Mouse (Mus musculus): ENCODE measurements around the gene Ces2c. TPM values are rescaled to one million over a fixed set of nuclear protein-coding genes. Genes with fewer than 3 reads are reported as not detected.

The Ces2c gene
- polyA plus RNA-seq (2015; fragmentation: Nextera tagmentation; extraction: Ambion mirVana): 1.4 and 2.2 TPM in 2 replicates

- H3K9ac ChIP-seq (ENCODE audit: low read length): no peak within 1 kb of the TSS
- no peak within 1 kb of the TSS for H3K27ac ChIP-seq (ENCODE audit: low read length)
- no peaks in the 10 kb centered on the region for H3K4me1 ChIP-seq (ENCODE audit: control insufficient read depth, insufficient read depth, low read length)
- H3K4me2 ChIP-seq (ENCODE audit: low read depth, low read length): no peak within 1 kb of the TSS
- no peaks in the 10 kb centered on the region for H3K36me3 ChIP-seq (ENCODE audit: control insufficient read depth, insufficient read depth, low read length)
- WGBS: 74% methylated on average over 3 of the region's 3 CpGs
- H3K9me3 ChIP-seq (replicated peaks; ENCODE audit: control insufficient read depth, low read length): no peaks in the 10 kb centered on the region
- H3K4me3 ChIP-seq (replicated peaks; ENCODE audit: low read length): no peak within 1 kb of the TSS
- no peak for ATAC-seq (ENCODE audit: insufficient read depth, low FRiP score)
- H3K27me3 ChIP-seq (ENCODE audit: control insufficient read depth, insufficient read depth, low read length): no peaks in the 10 kb centered on the region
These were observed at the start of gene Ces2c for GRCm38 (mm10) chr8:104846831-104847230. Ces2c (plus strand) TSS chr8:104847068.

- Histone ChIP-seq H3K27ac (ENCODE audit: low read length) (no peak overlapping the region), H3K4me3 (replicated peaks; ENCODE audit: low read length) (no peak overlapping the region), H3K4me2 (ENCODE audit: low read depth, low read length) (no peak overlapping the region), H3K27me3 (ENCODE audit: control insufficient read depth, insufficient read depth, low read length) (no peaks in the 10 kb centered on the region), H3K4me1 (ENCODE audit: control insufficient read depth, insufficient read depth, low read length) (no peaks in the 10 kb centered on the region), H3K36me3 (ENCODE audit: control insufficient read depth, insufficient read depth, low read length) (no peaks in the 10 kb centered on the region), H3K9ac (ENCODE audit: low read length) (no peak overlapping the region), H3K9me3 (replicated peaks; ENCODE audit: control insufficient read depth, low read length) (no peaks in the 10 kb centered on the region)
- 85% methylated on average over 1 of the region's 1 CpGs for WGBS
- ATAC-seq (ENCODE audit: insufficient read depth, low FRiP score): no peak
These were observed 47.5 kb upstream of the Ces2c start for GRCm38 (mm10) chr8:104799385-104799784.

GRCm38 (mm10) chr8:104806127-104806526 lies 40.7 kb upstream of the Ces2c start:
- H3K4me2 ChIP-seq (ENCODE audit: low read depth, low read length): no peak overlapping the region
- 46% methylated on average over 2 of the region's 2 CpGs for WGBS
- no peaks in the 10 kb centered on the region for H3K9me3 ChIP-seq (replicated peaks; ENCODE audit: control insufficient read depth, low read length)
- no peaks in the 10 kb centered on the region for H3K36me3 ChIP-seq (ENCODE audit: control insufficient read depth, insufficient read depth, low read length)
- no peak overlapping the region for H3K27ac ChIP-seq (ENCODE audit: low read length)
- no peaks in the 10 kb centered on the region for H3K4me1 ChIP-seq (ENCODE audit: control insufficient read depth, insufficient read depth, low read length)
- no peak overlapping the region for H3K4me3 ChIP-seq (replicated peaks; ENCODE audit: low read length)
- H3K27me3 ChIP-seq (ENCODE audit: control insufficient read depth, insufficient read depth, low read length): no peaks in the 10 kb centered on the region
- ATAC-seq (ENCODE audit: insufficient read depth, low FRiP score): no peak
- no peak overlapping the region for H3K9ac ChIP-seq (ENCODE audit: low read length)

- 72% methylated on average over 7 of the region's 7 CpGs for WGBS
- Histone ChIP-seq H3K27me3 (ENCODE audit: control insufficient read depth, insufficient read depth, low read length) (no peaks in the 10 kb centered on the region), H3K4me3 (replicated peaks; ENCODE audit: low read length) (no peak overlapping the region), H3K9ac (ENCODE audit: low read length) (no peak overlapping the region), H3K36me3 (ENCODE audit: control insufficient read depth, insufficient read depth, low read length) (no peaks in the 10 kb centered on the region), H3K27ac (ENCODE audit: low read length) (peak overlapping the region; percentile 10; the same call in 1 of the 2 replicates), H3K9me3 (replicated peaks; ENCODE audit: control insufficient read depth, low read length) (no peaks in the 10 kb centered on the region), H3K4me1 (ENCODE audit: control insufficient read depth, insufficient read depth, low read length) (no peaks in the 10 kb centered on the region), H3K4me2 (ENCODE audit: low read depth, low read length) (no peak overlapping the region)
- ATAC-seq (ENCODE audit: insufficient read depth, low FRiP score): peak; percentile 13; the same call in 1 of the 2 replicates
These were observed 38.1 kb upstream of the Ces2c start for GRCm38 (mm10) chr8:104808542-104809413.

GRCm38 (mm10) chr8:104809436-104809835 lies 37.4 kb upstream of the Ces2c start:
- WGBS: 75% methylated on average over 3 of the region's 3 CpGs
- no peak overlapping the region for H3K27ac ChIP-seq (ENCODE audit: low read length)
- H3K4me1 ChIP-seq (ENCODE audit: control insufficient read depth, insufficient read depth, low read length): no peaks in the 10 kb centered on the region
- H3K36me3 ChIP-seq (ENCODE audit: control insufficient read depth, insufficient read depth, low read length): no peaks in the 10 kb centered on the region
- H3K27me3 ChIP-seq (ENCODE audit: control insufficient read depth, insufficient read depth, low read length): no peaks in the 10 kb centered on the region
- no peaks in the 10 kb centered on the region for H3K9me3 ChIP-seq (replicated peaks; ENCODE audit: control insufficient read depth, low read length)
- no peak overlapping the region for H3K4me3 ChIP-seq (replicated peaks; ENCODE audit: low read length)
- H3K9ac ChIP-seq (ENCODE audit: low read length): no peak overlapping the region
- H3K4me2 ChIP-seq (ENCODE audit: low read depth, low read length): no peak overlapping the region
- ATAC-seq (ENCODE audit: insufficient read depth, low FRiP score): peak; percentile 78; the same call in 1 of the 2 replicates

- H3K4me1 ChIP-seq (ENCODE audit: control insufficient read depth, insufficient read depth, low read length): no peaks in the 10 kb centered on the region
- no peaks in the 10 kb centered on the region for H3K36me3 ChIP-seq (ENCODE audit: control insufficient read depth, insufficient read depth, low read length)
- H3K4me2 ChIP-seq (ENCODE audit: low read depth, low read length): no peak overlapping the region
- no peak for ATAC-seq (ENCODE audit: insufficient read depth, low FRiP score)
- no peak overlapping the region for H3K9ac ChIP-seq (ENCODE audit: low read length)
- no peaks in the 10 kb centered on the region for H3K27me3 ChIP-seq (ENCODE audit: control insufficient read depth, insufficient read depth, low read length)
- H3K9me3 ChIP-seq (replicated peaks; ENCODE audit: control insufficient read depth, low read length): no peaks in the 10 kb centered on the region
- H3K4me3 ChIP-seq (replicated peaks; ENCODE audit: low read length): no peak overlapping the region
- 86% methylated on average over 1 of the region's 1 CpGs for WGBS
- no peak overlapping the region for H3K27ac ChIP-seq (ENCODE audit: low read length)
These were observed 20.0 kb upstream of the Ces2c start for GRCm38 (mm10) chr8:104826912-104827311.

GRCm38 (mm10) chr8:104828221-104828620 lies 18.6 kb upstream of the Ces2c start:
- ATAC-seq (ENCODE audit: insufficient read depth, low FRiP score): no peak
- no peak overlapping the region for H3K27ac ChIP-seq (ENCODE audit: low read length)
- H3K4me1 ChIP-seq (ENCODE audit: control insufficient read depth, insufficient read depth, low read length): no peaks in the 10 kb centered on the region
- H3K9ac ChIP-seq (ENCODE audit: low read length): no peak overlapping the region
- no peak overlapping the region for H3K4me2 ChIP-seq (ENCODE audit: low read depth, low read length)
- no peaks in the 10 kb centered on the region for H3K9me3 ChIP-seq (replicated peaks; ENCODE audit: control insufficient read depth, low read length)
- no peaks in the 10 kb centered on the region for H3K27me3 ChIP-seq (ENCODE audit: control insufficient read depth, insufficient read depth, low read length)
- no peaks in the 10 kb centered on the region for H3K36me3 ChIP-seq (ENCODE audit: control insufficient read depth, insufficient read depth, low read length)
- no peak overlapping the region for H3K4me3 ChIP-seq (replicated peaks; ENCODE audit: low read length)
- whole genome bisulfite sequencing: 63% methylated on average over 3 of the region's 3 CpGs

- Histone ChIP-seq H3K36me3 (ENCODE audit: control insufficient read depth, insufficient read depth, low read length) (no peaks in the 10 kb centered on the region), H3K27me3 (ENCODE audit: control insufficient read depth, insufficient read depth, low read length) (no peaks in the 10 kb centered on the region), H3K4me2 (ENCODE audit: low read depth, low read length) (no peak within 1 kb of the TSS), H3K9ac (ENCODE audit: low read length) (no peak within 1 kb of the TSS), H3K4me3 (replicated peaks; ENCODE audit: low read length) (no peak within 1 kb of the TSS), H3K4me1 (ENCODE audit: control insufficient read depth, insufficient read depth, low read length) (no peaks in the 10 kb centered on the region), H3K27ac (ENCODE audit: low read length) (no peak within 1 kb of the TSS), H3K9me3 (replicated peaks; ENCODE audit: control insufficient read depth, low read length) (no peaks in the 10 kb centered on the region)
- no peak for ATAC-seq (ENCODE audit: insufficient read depth, low FRiP score)
- WGBS: 44% methylated on average over 5 of the region's 5 CpGs
These were observed 15.4 kb upstream of the Ces2c start, which contains the start of gene Ces2b for GRCm38 (mm10) chr8:104831440-104831839. Ces2b (plus strand) TSS chr8:104831572.

- no peaks in the 10 kb centered on the region for H3K36me3 ChIP-seq (ENCODE audit: control insufficient read depth, insufficient read depth, low read length)
- H3K27ac ChIP-seq (ENCODE audit: low read length): no peak overlapping the region
- H3K4me1 ChIP-seq (ENCODE audit: control insufficient read depth, insufficient read depth, low read length): no peaks in the 10 kb centered on the region
- no peak overlapping the region for H3K9ac ChIP-seq (ENCODE audit: low read length)
- no peaks in the 10 kb centered on the region for H3K9me3 ChIP-seq (replicated peaks; ENCODE audit: control insufficient read depth, low read length)
- H3K4me3 ChIP-seq (replicated peaks; ENCODE audit: low read length): no peak overlapping the region
- WGBS: 80% methylated on average over 3 of the region's 3 CpGs
- ATAC-seq (ENCODE audit: insufficient read depth, low FRiP score): no peak
- H3K27me3 ChIP-seq (ENCODE audit: control insufficient read depth, insufficient read depth, low read length): no peaks in the 10 kb centered on the region
- no peak overlapping the region for H3K4me2 ChIP-seq (ENCODE audit: low read depth, low read length)
These were observed 5.3 kb upstream of the Ces2c start for GRCm38 (mm10) chr8:104841360-104842078.
